Mouse (Mus musculus) liver, embryonic 13.5 days (tissue): Measurements from ENCODE around the gene Sh3bp2. TPM values are rescaled to one million over a fixed set of nuclear protein-coding genes. Genes with fewer than 3 reads are reported as not detected.
A peak's percentile ranks its signal among the peaks of the same experiment; 100 is the strongest.
"Not testable (repeated sequence)": the region's sequence is repeated elsewhere in the genome, so short reads cannot be mapped to it uniquely, and the experiment has no call there.

Experiments used
- ATAC-seq: fragments of 200-750 bp; cut with Nextera tagmentation; 2 replicates; pipeline ENCODE4 v1.8.0; 2017; ENCODE audit warnings: low read depth, mild to moderate bottlenecking, moderate number of reproducible peaks, moderate library complexity
- DNase-seq: peaks from one replicate; pipeline ENCODE4 v3.0.0; 2022
- H3K27ac ChIP-seq: fragments of 300-500 bp; sonication (generic); 2 replicates; pipeline ENCODE4 v1.5.1; 2015; ENCODE audit warnings: moderate library complexity, mild to moderate bottlenecking, inconsistent platforms
- H3K27me3 ChIP-seq: fragments of 300-500 bp; sonication (generic); 2 replicates; pipeline ENCODE4 v1.6.1; 2015; ENCODE audit warnings: mild to moderate bottlenecking, inconsistent platforms
- H3K36me3 ChIP-seq: fragments of 300-500 bp; sonication (generic); 2 replicates; pipeline ENCODE4 v1.6.1; 2015; ENCODE audit warnings: mild to moderate bottlenecking, inconsistent platforms
- H3K4me1 ChIP-seq: fragments of 300-500 bp; sonication (generic); replicated peaks from 2 replicates; pipeline ENCODE4 v1.6.1; 2015; ENCODE audit warnings: inconsistent platforms
- H3K4me2 ChIP-seq: fragments of 300-500 bp; sonication (generic); 2 replicates; pipeline ENCODE4 v1.6.1; 2015; ENCODE audit warnings: inconsistent platforms, mild to moderate bottlenecking, moderate library complexity
- H3K4me3 ChIP-seq: fragments of 300-500 bp; sonication (generic); replicated peaks from 2 replicates; pipeline ENCODE4 v1.5.1; 2015; ENCODE audit warnings: mild to moderate bottlenecking, inconsistent platforms
- H3K9ac ChIP-seq: fragments of 300-500 bp; sonication (generic); 2 replicates; pipeline ENCODE4 v1.6.1; 2015; ENCODE audit warnings: mild to moderate bottlenecking, inconsistent platforms
- H3K9me3 ChIP-seq: fragments of 300-500 bp; sonication (generic); replicated peaks from 2 replicates; pipeline ENCODE4 v1.6.1; 2016; ENCODE audit warnings: inconsistent platforms
- WGBS: fragments of 180-500 bp; shearing (Covaris S2); methylation state at CpG from one replicate; pipeline ENCODE4 v1.1.7; 2015; ENCODE audit not compliant: insufficient replicate concordance; 5-methylcytosine and 5-hydroxymethylcytosine counted together
- polyA plus RNA-seq: library from polyadenylated mRNA; unstranded; fragments of >200 nt; fragmentation: Nextera tagmentation; extraction: Ambion mirVana; gene quantifications from 2 replicates; pipeline ENCODE4 v1.2.1, GENCODE M21; 2015

Gene Sh3bp2
- polyA plus RNA-seq, 1 experiment from 2014 or later = 2.4 TPM

GRCm38 (mm10) chr5:34573268-34574221 lies 47.9 kb downstream of the Sh3bp2 start, which contains the start of gene Add1:
TSS of gene Add1 (plus strand) at chr5:34573664.
- Histone ChIP-seq H3K4me1 (peaks cover 68% of the 10 kb centered on the region), H3K4me3 (peak within 1 kb of the TSS; percentile 83)
- WGBS = under 1% methylated on average over 80 of the region's 84 CpGs

GRCm38 (mm10) chr5:34574721-34575120 lies 49.1 kb downstream of the Sh3bp2 start:
- peaks cover 19% of the 10 kb centered on the region for H3K36me3 ChIP-seq
- peak overlapping the region; percentile 83 for H3K4me3 ChIP-seq
- peaks cover 78% of the 10 kb centered on the region for H3K4me1 ChIP-seq
- DNase-seq = no peak
- H3K27ac ChIP-seq = peak overlapping the region; percentile 100
- no peak for ATAC-seq
- peak overlapping the region; percentile 99 for H3K9ac ChIP-seq
- H3K4me2 ChIP-seq = peak overlapping the region; percentile 74
- H3K27me3 ChIP-seq = no peaks in the 10 kb centered on the region
- no peaks in the 10 kb centered on the region for H3K9me3 ChIP-seq
- WGBS = 13% methylated on average over 10 of the region's 10 CpGs

More at GRCm38 (mm10) chr5:34573268-34574221, 47.9 kb downstream of the Sh3bp2 start, which contains the start of gene Add1:
- ATAC-seq (peak; percentile 95), DNase-seq (peak; percentile 96)
- Histone ChIP-seq H3K27ac (peak within 1 kb of the TSS; percentile 100), H3K36me3 (peaks cover 15% of the 10 kb centered on the region), H3K9me3 (no peaks in the 10 kb centered on the region), H3K4me2 (peak within 1 kb of the TSS; percentile 74), H3K27me3 (no peaks in the 10 kb centered on the region), H3K9ac (peak within 1 kb of the TSS; percentile 99)

GRCm38 (mm10) chr5:34576286-34576685 lies 50.6 kb downstream of the Sh3bp2 start:
- Histone ChIP-seq H3K4me2 (peak overlapping the region; percentile 74), H3K9ac (peak overlapping the region; percentile 52; the same call in 1 of the 2 replicates), H3K4me1 (peaks cover 75% of the 10 kb centered on the region), H3K36me3 (peaks cover 19% of the 10 kb centered on the region), H3K9me3 (no peaks in the 10 kb centered on the region), H3K27ac (peak overlapping the region; percentile 67), H3K4me3 (peak overlapping the region; percentile 83), H3K27me3 (no peaks in the 10 kb centered on the region)
- DNase-seq = no peak
- no peak for ATAC-seq
- 93% methylated on average over 1 of the region's 1 CpGs for WGBS

- WGBS = 84% methylated on average over 7 of the region's 7 CpGs
- Histone ChIP-seq H3K9ac (peak overlapping the region; percentile 34), H3K4me1 (peaks cover 79% of the 10 kb centered on the region), H3K27me3 (no peaks in the 10 kb centered on the region), H3K4me2 (peak overlapping the region; percentile 46), H3K4me3 (0 out of 2 replicates have a peak overlapping the region, but pooled peaks have one; percentile 22), H3K36me3 (peaks cover 19% of the 10 kb centered on the region), H3K9me3 (no peaks in the 10 kb centered on the region), H3K27ac (peak overlapping the region; percentile 81)
- no peak for DNase-seq
- no peak for ATAC-seq
These were observed 52.5 kb downstream of the Sh3bp2 start for GRCm38 (mm10) chr5:34578038-34578655.

- Histone ChIP-seq H3K36me3 (peaks cover 29% of the 10 kb centered on the region), H3K27me3 (no peaks in the 10 kb centered on the region), H3K9me3 (no peaks in the 10 kb centered on the region), H3K27ac (peak overlapping the region; percentile 80), H3K9ac (no peak overlapping the region), H3K4me3 (no peak overlapping the region), H3K4me1 (peaks cover 91% of the 10 kb centered on the region), H3K4me2 (peak overlapping the region; percentile 23; the same call in 1 of the 2 replicates)
- 18% methylated on average over 3 of the region's 3 CpGs for WGBS
- DNase-seq (peak; percentile 50), ATAC-seq (no peak)
These were observed 53.7 kb downstream of the Sh3bp2 start for GRCm38 (mm10) chr5:34579377-34579776.

- H3K4me2 ChIP-seq = peak overlapping the region; percentile 72
- DNase-seq (peak; percentile 77), ATAC-seq (peak; percentile 98)
- H3K4me3 ChIP-seq = peak overlapping the region; percentile 47
- peaks cover 87% of the 10 kb centered on the region for H3K4me1 ChIP-seq
- H3K27ac ChIP-seq = peak overlapping the region; percentile 98
- not testable (repeated sequence) for H3K27me3 ChIP-seq, H3K9me3 ChIP-seq
- H3K9ac ChIP-seq = peak overlapping the region; percentile 69
- peaks cover 36% of the 10 kb centered on the region for H3K36me3 ChIP-seq
- WGBS = 14% methylated on average over 10 of the region's 10 CpGs
These were observed 56.2 kb downstream of the Sh3bp2 start for GRCm38 (mm10) chr5:34581671-34582313.

GRCm38 (mm10) chr5:34582314-34582675 lies 56.7 kb downstream of the Sh3bp2 start:
- peak overlapping the region; percentile 72 for H3K4me2 ChIP-seq
- DNase-seq (no peak), ATAC-seq (peak; percentile 85)
- peak overlapping the region; percentile 69 for H3K9ac ChIP-seq
- peak overlapping the region; percentile 98 for H3K27ac ChIP-seq
- peaks cover 31% of the 10 kb centered on the region for H3K36me3 ChIP-seq
- no peaks in the 10 kb centered on the region for H3K9me3 ChIP-seq
- H3K4me3 ChIP-seq = peak overlapping the region; percentile 47
- peaks cover 82% of the 10 kb centered on the region for H3K4me1 ChIP-seq
- no peaks in the 10 kb centered on the region for H3K27me3 ChIP-seq
- WGBS = 19% methylated on average over 5 of the region's 5 CpGs

GRCm38 (mm10) chr5:34585216-34585615 lies 59.6 kb downstream of the Sh3bp2 start:
- DNase-seq (no peak), ATAC-seq (no peak)
- H3K4me1 ChIP-seq = peaks cover 79% of the 10 kb centered on the region
- no peaks in the 10 kb centered on the region for H3K9me3 ChIP-seq
- peak overlapping the region; percentile 35; the same call in 1 of the 2 replicates for H3K27ac ChIP-seq
- no peak overlapping the region for H3K9ac ChIP-seq
- H3K27me3 ChIP-seq = no peaks in the 10 kb centered on the region
- no peak overlapping the region for H3K4me3 ChIP-seq
- H3K36me3 ChIP-seq = peaks cover 28% of the 10 kb centered on the region
- WGBS = 79% methylated on average over 5 of the region's 5 CpGs
- H3K4me2 ChIP-seq = no peak overlapping the region

- WGBS = 87% methylated on average over 5 of the region's 5 CpGs
- H3K27ac ChIP-seq = no peak overlapping the region; the same call in 1 of the 2 replicates
- H3K4me2 ChIP-seq = no peak overlapping the region
- H3K36me3 ChIP-seq = peaks cover 35% of the 10 kb centered on the region
- DNase-seq = no peak
- H3K4me3 ChIP-seq = no peak overlapping the region
- H3K9ac ChIP-seq = no peak overlapping the region
- peaks cover 64% of the 10 kb centered on the region for H3K4me1 ChIP-seq
- H3K9me3 ChIP-seq = no peaks in the 10 kb centered on the region
- no peaks in the 10 kb centered on the region for H3K27me3 ChIP-seq
- no peak for ATAC-seq
These were observed 62.2 kb downstream of the Sh3bp2 start for GRCm38 (mm10) chr5:34587881-34588280.

- H3K4me3 ChIP-seq = no peak overlapping the region
- WGBS = 69% methylated on average over 5 of the region's 5 CpGs
- DNase-seq = no peak
- H3K9me3 ChIP-seq = no peaks in the 10 kb centered on the region
- peaks cover 43% of the 10 kb centered on the region for H3K36me3 ChIP-seq
- no peak for ATAC-seq
- no peak overlapping the region for H3K9ac ChIP-seq
- H3K27me3 ChIP-seq = no peaks in the 10 kb centered on the region
- no peak overlapping the region for H3K4me2 ChIP-seq
- peak overlapping the region; percentile 45 for H3K27ac ChIP-seq
- H3K4me1 ChIP-seq = peaks cover 53% of the 10 kb centered on the region
These were observed 64.4 kb downstream of the Sh3bp2 start for GRCm38 (mm10) chr5:34590059-34590458.

GRCm38 (mm10) chr5:34590702-34591101 lies 65.1 kb downstream of the Sh3bp2 start:
- Histone ChIP-seq H3K9ac (no peak overlapping the region), H3K27ac (no peak overlapping the region; the same call in 1 of the 2 replicates), H3K36me3 (peaks cover 43% of the 10 kb centered on the region), H3K4me2 (no peak overlapping the region), H3K27me3 (no peaks in the 10 kb centered on the region), H3K4me1 (peaks cover 51% of the 10 kb centered on the region), H3K9me3 (no peaks in the 10 kb centered on the region), H3K4me3 (no peak overlapping the region)
- ATAC-seq = no peak
- WGBS = 84% methylated on average over 4 of the region's 4 CpGs
- DNase-seq = no peak
